Mouse (Mus musculus) forebrain, embryonic 15.5 days (tissue): ENCODE measurements around the gene Drosha. TPM values are rescaled to one million over a fixed set of nuclear protein-coding genes. Genes with fewer than 3 reads are reported as not detected.

Experiments
- ATAC-seq: fragments of 200-750 bp; cut with Nextera tagmentation; replicated peaks from 2 replicates; pipeline ENCODE4 v1.8.0; 2017; ENCODE audit warnings: mild to moderate bottlenecking, moderate TSS enrichment, moderate library complexity
- H3K27ac ChIP-seq: fragments of 300-500 bp; sonication (generic); replicated peaks from 2 replicates; pipeline ENCODE4 v1.5.1; 2015; ENCODE audit warnings: mild to moderate bottlenecking, inconsistent platforms
- H3K27me3 ChIP-seq: fragments of 300-500 bp; sonication (generic); 2 replicates; pipeline ENCODE4 v1.6.1; 2015; ENCODE audit warnings: inconsistent platforms
- H3K36me3 ChIP-seq: fragments of 300-500 bp; sonication (generic); 2 replicates; pipeline ENCODE4 v1.6.1; 2015; ENCODE audit warnings: mild to moderate bottlenecking, inconsistent platforms
- H3K4me1 ChIP-seq: fragments of 300-500 bp; sonication (generic); 2 replicates; pipeline ENCODE4 v1.6.1; 2015; ENCODE audit warnings: inconsistent platforms
- H3K4me2 ChIP-seq: fragments of 300-500 bp; sonication (generic); replicated peaks from 2 replicates; pipeline ENCODE4 v1.6.1; 2015; ENCODE audit warnings: mild to moderate bottlenecking, inconsistent platforms
- H3K4me3 ChIP-seq: fragments of 300-500 bp; sonication (generic); 2 replicates; pipeline ENCODE4 v1.5.1; 2015; ENCODE audit warnings: mild to moderate bottlenecking, inconsistent platforms
- H3K9ac ChIP-seq: fragments of 300-500 bp; sonication (generic); replicated peaks from 2 replicates; pipeline ENCODE4 v1.6.1; 2015; ENCODE audit warnings: mild to moderate bottlenecking, inconsistent platforms
- H3K9me3 ChIP-seq: fragments of 300-500 bp; sonication (generic); 2 replicates; pipeline ENCODE4 v1.6.1; 2016; ENCODE audit warnings: inconsistent platforms
- WGBS: fragments of 180-500 bp; shearing (Covaris S2); methylation state at CpG from one replicate; pipeline ENCODE4 v1.1.7; 2015; ENCODE audit warnings: mixed read lengths; 5-methylcytosine and 5-hydroxymethylcytosine counted together
- microRNA-seq: library from miRNA; unstranded; fragments of <30 nt; microRNA quantifications from one replicate; pipeline ENCODE4, GENCODE M21; 2016
- polyA plus RNA-seq: library from polyadenylated mRNA; unstranded; fragments of >200 nt; fragmentation: Nextera tagmentation; extraction: Ambion mirVana; gene quantifications from 2 replicates; pipeline ENCODE4 v1.2.1, GENCODE M21; 2015

Gene Drosha
- polyA plus RNA-seq, 1 experiment from 2014 or later, result 54.7 TPM

- H3K9ac ChIP-seq, result no peak overlapping the region
- H3K9me3 ChIP-seq, result no peaks in the 10 kb centered on the region
- H3K4me1 ChIP-seq, result no peaks in the 10 kb centered on the region
- no peak overlapping the region for H3K27ac ChIP-seq
- H3K4me2 ChIP-seq, result no peak overlapping the region
- H3K27me3 ChIP-seq, result no peaks in the 10 kb centered on the region
- H3K36me3 ChIP-seq, result no peaks in the 10 kb centered on the region
- H3K4me3 ChIP-seq, result no peak overlapping the region
- 72% methylated on average over 8 of the region's 8 CpGs for WGBS
- ATAC-seq, result no peak
Observed at GRCm38 (mm10) chr15:12968815-12969214, 144.2 kb downstream of the Drosha start.

GRCm38 (mm10) chr15:12972441-12972840 is 147.8 kb downstream of the Drosha start:
- no peak for ATAC-seq

More at GRCm38 (mm10) chr15:12972441-12972840, 147.8 kb downstream of the Drosha start:
- Histone ChIP-seq H3K27ac (no peak overlapping the region), H3K9ac (no peak overlapping the region), H3K4me2 (no peak overlapping the region), H3K9me3 (no peaks in the 10 kb centered on the region), H3K4me1 (no peaks in the 10 kb centered on the region), H3K36me3 (no peaks in the 10 kb centered on the region), H3K27me3 (no peaks in the 10 kb centered on the region), H3K4me3 (no peak overlapping the region)
- 85% methylated on average over 8 of the region's 8 CpGs for WGBS

Small RNA genes within 50 kb of the gene (microRNA-seq; reads per million reads assigned to microRNA genes)
- not detected for gene Gm47288

Other genes with a start within 250 kb of the Drosha start
- gene Pdzd2, start 84.9 kb upstream of the Drosha start, polyA plus RNA-seq, result 9.2 and 10.3 TPM in 2 replicates
- 32.2 and 33.0 TPM in 2 replicates for gene 6030458C11Rik, start 166 bp upstream of the Drosha start, polyA plus RNA-seq